Comparison of ENCODE assay signal across 13 mouse cellular contexts in the genomic region with DNA sequence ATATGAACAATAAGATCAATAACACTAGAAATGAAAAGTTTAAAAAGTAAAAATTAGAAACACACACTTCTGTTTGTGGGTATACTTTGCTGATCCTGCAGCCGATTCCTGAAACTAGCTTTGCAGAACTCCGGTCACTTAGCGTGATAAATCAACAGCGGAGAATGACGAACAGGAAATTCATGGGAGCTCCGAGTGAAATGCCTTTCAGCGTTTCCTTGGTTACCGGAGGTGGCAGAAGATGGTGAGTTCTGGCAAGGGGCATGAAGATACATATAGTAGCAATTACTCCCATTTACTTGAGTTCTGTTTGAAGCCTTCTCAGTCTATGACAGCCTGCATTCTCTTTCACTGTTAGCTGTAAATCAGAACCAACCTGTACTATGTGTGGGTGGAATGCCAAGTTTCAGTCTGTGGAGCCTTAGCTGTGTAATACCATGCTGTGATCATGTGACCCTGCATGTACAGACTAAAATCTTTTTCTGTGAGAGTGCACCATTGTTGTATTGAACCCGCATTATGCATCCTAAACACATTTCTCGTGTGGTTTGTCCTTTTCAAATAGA.
DNase-seq lines count a peak whose midpoint lies in the region; ATAC-seq and TF ChIP-seq lines count a peak whose summit lies in the region.
"Had no signal": no experiment of that assay in that cellular context is flagged by ENCODE, and none has a peak within 500 bp of the region (broad histone marks: within the 10 kb centered on the region; RNA-seq: fewer than 3 reads in every experiment).

No protein-coding gene starts in this region.

- DNase-seq in forebrain, embryonic 11.5 days (ENCODE audit: low spot score): no peak
- DNase-seq in left cerebral cortex, postnatal 14 days (ENCODE audit: low spot score in 2 of 2): peak; percentile 21 to 30
- no peak for DNase-seq in left cerebral cortex, adult 2 months (ENCODE audit: extremely low spot score in 1 of 2, low spot score in 2 of 2)
- DNase-seq in lung, adult 2 months: no peak
- DNase-seq: adrenal gland, postnatal 10 days; cerebellum, adult 11 months; gastrocnemius, postnatal 14 days had no signal

- no peak overlapping the region for H3K4me2 ChIP-seq in forebrain, embryonic 16.5 days (ENCODE audit: low read length)
- H3K4me2 ChIP-seq in forebrain, embryonic 11.5 days (ENCODE audit: low read depth, low read length, severe bottlenecking): no peak overlapping the region
- peak overlapping the region; percentile 30; the same call in 1 of the 2 replicates for H3K4me2 ChIP-seq in limb, embryonic 13.5 days (replicated peaks)
- H3K4me2 ChIP-seq: stomach, embryonic 15.5 days had no signal

- no peaks in the 10 kb centered on the region for H3K27me3 ChIP-seq in forebrain, embryonic 16.5 days (replicated peaks; ENCODE audit: control insufficient read depth, insufficient read depth, low read length)
- no peaks in the 10 kb centered on the region for H3K27me3 ChIP-seq in forebrain, embryonic 11.5 days (ENCODE audit: control insufficient read depth, insufficient read depth, low read length)
- no peaks in the 10 kb centered on the region for H3K27me3 ChIP-seq in limb, embryonic 13.5 days
- H3K27me3 ChIP-seq: stomach, embryonic 15.5 days had no signal

- H3K36me3 ChIP-seq in forebrain, embryonic 16.5 days (ENCODE audit: control insufficient read depth, insufficient read depth): no peaks in the 10 kb centered on the region
- no peaks in the 10 kb centered on the region for H3K36me3 ChIP-seq in forebrain, embryonic 11.5 days (ENCODE audit: control insufficient read depth, insufficient read depth, low read length)
- H3K36me3 ChIP-seq in limb, embryonic 13.5 days: no peaks in the 10 kb centered on the region
- H3K36me3 ChIP-seq: stomach, embryonic 15.5 days had no signal

- H3K9ac ChIP-seq in forebrain, embryonic 16.5 days (replicated peaks; ENCODE audit: low read depth, low read length): no peak overlapping the region
- no peak overlapping the region for H3K9ac ChIP-seq in forebrain, embryonic 11.5 days (ENCODE audit: low read length)
- no peak overlapping the region for H3K9ac ChIP-seq in limb, embryonic 13.5 days
- H3K9ac ChIP-seq: liver, embryonic 14.5 days; stomach, embryonic 15.5 days had no signal

- no peak overlapping the region for H3K4me3 ChIP-seq in forebrain, embryonic 16.5 days (replicated peaks; ENCODE audit: low read length)
- H3K4me3 ChIP-seq in forebrain, embryonic 11.5 days (ENCODE audit: low read depth, low read length): no peak overlapping the region
- H3K4me3 ChIP-seq in left cerebral cortex, adult 2 months: no peak overlapping the region
- no peak overlapping the region for H3K4me3 ChIP-seq in limb, embryonic 13.5 days
- H3K4me3 ChIP-seq in lung, adult 2 months (replicated peaks; ENCODE audit: extremely low read depth, low read depth, low read length): no peak overlapping the region
- H3K4me3 ChIP-seq: stomach, embryonic 15.5 days had no signal

- no peak for TF ChIP-seq POLR2A in lung, adult 2 months (IDR thresholded peaks at IDR 0.05; ENCODE audit: borderline replicate concordance, extremely low read depth, low read depth, low read length)

- H3K4me1 ChIP-seq in forebrain, embryonic 16.5 days (replicated peaks; ENCODE audit: control insufficient read depth, insufficient read depth, low read length): no peaks in the 10 kb centered on the region
- no peaks in the 10 kb centered on the region for H3K4me1 ChIP-seq in forebrain, embryonic 11.5 days (replicated peaks; ENCODE audit: control insufficient read depth, insufficient read depth, low read length)
- peaks cover 12% of the 10 kb centered on the region for H3K4me1 ChIP-seq in limb, embryonic 13.5 days
- no peaks in the 10 kb centered on the region for H3K4me1 ChIP-seq in lung, adult 2 months (ENCODE audit: control insufficient read depth, insufficient read depth, low read length)
- H3K4me1 ChIP-seq: stomach, embryonic 15.5 days had no signal

- no peak for TF ChIP-seq CTCF in left cerebral cortex, adult 2 months (IDR thresholded peaks at IDR 0.05)
- TF ChIP-seq CTCF in lung, adult 2 months (IDR thresholded peaks at IDR 0.05; ENCODE audit: insufficient read depth, low read length): no peak

- WGBS in forebrain, embryonic 16.5 days: 79% methylated on average over 10 of the region's 10 CpGs
- WGBS in forebrain, embryonic 11.5 days: 83% methylated on average over 10 of the region's 10 CpGs
- WGBS in limb, embryonic 13.5 days: 46% methylated on average over 10 of the region's 10 CpGs
- WGBS in lung, adult 2 months: 61% methylated on average over 10 of the region's 10 CpGs

- no peak overlapping the region for H3K27ac ChIP-seq in forebrain, embryonic 16.5 days (ENCODE audit: low read length)
- H3K27ac ChIP-seq in forebrain, embryonic 11.5 days (ENCODE audit: low read depth, low read length): no peak overlapping the region
- H3K27ac ChIP-seq in left cerebral cortex, adult 2 months: no peak overlapping the region
- H3K27ac ChIP-seq in limb, embryonic 13.5 days: no peak overlapping the region
- H3K27ac ChIP-seq: liver, embryonic 14.5 days; stomach, embryonic 15.5 days had no signal

- intact Hi-C loops in left cerebral cortex, postnatal 14 days (cut with DNase I): no loop called here
- intact Hi-C loops in left cerebral cortex, adult 2 months (cut with DNase I): no loop called here

- peak; percentile 64; the same call in 1 of the 2 replicates for ATAC-seq in forebrain, embryonic 16.5 days
- no peak for ATAC-seq in forebrain, embryonic 11.5 days (replicated peaks; ENCODE audit: low FRiP score)
- ATAC-seq in common myeloid progenitor, adult 5-6 weeks (replicated peaks; ENCODE audit: low read depth, poor library complexity, severe bottlenecking): peak; percentile 64
- ATAC-seq in limb, embryonic 13.5 days (ENCODE audit: low FRiP score, low read depth): peak; percentile 84
- ATAC-seq in inflammation-experienced regulatory T-cells, adult 6 months: no peak

- no peaks in the 10 kb centered on the region for H3K9me3 ChIP-seq in forebrain, embryonic 16.5 days (ENCODE audit: control insufficient read depth, low read length)
- H3K9me3 ChIP-seq in forebrain, embryonic 11.5 days (ENCODE audit: control insufficient read depth, low read length): no peaks in the 10 kb centered on the region
- no peaks in the 10 kb centered on the region for H3K9me3 ChIP-seq in limb, embryonic 13.5 days
- H3K9me3 ChIP-seq: stomach, embryonic 15.5 days had no signal

Comparison
In these comparisons a context has a peak if more than half of its experiments do, and no peak if none do; other contexts are left out.
1. ATAC-seq: peak in forebrain, embryonic 16.5 days (single experiment), common myeloid progenitor, adult 5-6 weeks (single experiment) and limb, embryonic 13.5 days (single experiment); none in forebrain, embryonic 11.5 days (single experiment) and inflammation-experienced regulatory T-cells, adult 6 months (single experiment).
2. DNase-seq: peak in left cerebral cortex, postnatal 14 days (2 of 2); none in forebrain, embryonic 11.5 days (single experiment), left cerebral cortex, adult 2 months (0 of 2) and lung, adult 2 months (single experiment).